Mouse (Mus musculus): ENCODE data around the gene Tctn3. TPM values are rescaled to one million over a fixed set of nuclear protein-coding genes. Genes with fewer than 3 reads are reported as not detected.

Tctn3 gene
- total RNA-seq, 2 experiments from 2014 or later = 2.5 to 3.2 TPM

DNA sequence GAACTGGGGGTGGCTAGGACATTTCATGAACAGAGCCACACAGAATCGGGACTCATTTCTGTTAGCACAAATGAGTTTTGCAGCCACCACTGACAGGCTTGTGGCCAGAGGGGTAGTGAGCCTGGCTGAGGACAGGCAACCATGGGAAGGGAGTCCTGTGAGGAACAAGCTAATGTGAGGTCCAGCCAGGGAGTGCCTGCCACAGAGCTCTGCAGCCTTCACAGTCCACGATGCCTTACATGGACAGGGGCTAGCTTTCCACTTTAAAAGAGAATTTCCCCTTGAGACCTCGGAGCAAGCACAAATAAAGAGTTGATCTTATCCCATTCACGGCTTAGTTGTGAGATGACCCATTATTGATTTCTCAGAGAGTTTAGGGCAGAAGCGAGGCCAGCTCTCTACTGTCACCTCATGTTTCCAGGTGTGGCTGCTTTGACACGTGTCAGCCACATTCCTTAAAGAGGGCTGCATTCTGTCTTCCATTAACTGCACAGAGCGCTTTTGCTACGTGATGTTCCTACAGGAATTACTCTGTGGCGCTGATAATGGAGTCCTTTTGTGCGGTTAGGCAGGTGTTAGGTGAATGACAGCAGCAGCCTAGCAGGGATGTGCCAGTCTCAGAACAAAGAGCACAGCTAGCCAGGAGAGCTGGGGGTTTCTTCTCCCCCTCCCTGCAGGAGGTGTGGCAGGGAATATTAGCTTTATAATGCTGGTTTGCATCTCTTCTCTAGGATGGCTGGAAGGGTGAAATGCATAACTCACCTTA is 48.0 kb downstream of the Tctn3 start:
- no peak for ATAC-seq (ENCODE audit: poor library complexity, severe bottlenecking)

DNA sequence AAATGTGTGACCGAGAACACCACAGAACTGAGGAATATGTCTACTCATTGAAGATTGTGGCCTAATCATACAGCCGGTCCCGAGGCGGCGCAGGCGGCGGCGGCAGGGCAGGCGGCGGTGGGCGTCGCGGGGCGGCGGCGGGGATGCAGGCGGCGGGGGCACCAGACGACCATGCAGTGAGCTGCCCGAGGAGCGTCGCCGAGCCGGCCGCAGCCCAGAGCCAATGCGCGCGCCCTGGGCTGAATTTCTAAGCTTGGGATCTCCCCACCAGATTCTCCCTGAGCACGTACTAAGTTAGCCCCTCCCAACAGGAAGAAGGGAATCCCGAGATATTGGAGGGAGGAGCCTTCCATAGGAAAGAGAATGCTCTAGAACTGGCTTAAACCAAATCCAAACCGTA is 50.5 kb downstream of the Tctn3 start:
- peak; percentile 81 for ATAC-seq (ENCODE audit: poor library complexity, severe bottlenecking)

DNA sequence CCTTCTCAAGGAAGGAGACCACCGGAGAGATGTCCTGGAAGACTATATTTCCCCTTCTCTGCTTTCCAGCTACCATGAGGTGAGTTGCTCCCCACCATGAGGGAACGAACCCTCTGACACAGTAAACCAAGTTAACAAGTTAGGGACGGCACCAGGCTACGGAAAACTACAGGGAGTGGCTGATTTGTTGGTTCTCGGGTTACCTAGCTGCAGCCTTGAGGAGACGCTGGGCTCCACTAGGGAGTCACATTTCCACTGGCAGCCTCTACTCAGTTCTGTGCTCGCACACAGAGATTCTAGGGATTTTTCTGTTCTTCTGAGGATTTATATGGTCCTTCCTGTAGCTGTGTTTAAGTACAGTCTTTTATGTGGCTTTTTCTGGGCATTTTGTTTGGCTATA is 56.0 kb downstream of the Tctn3 start:
- no peak for ATAC-seq (ENCODE audit: poor library complexity, severe bottlenecking)

GRCm38 (mm10) chr19:40555136-40555535 is 56.9 kb downstream of the Tctn3 start:
- no peak for ATAC-seq (ENCODE audit: poor library complexity, severe bottlenecking)

- ATAC-seq (ENCODE audit: poor library complexity, severe bottlenecking) = no peak
These were observed 57.7 kb downstream of the Tctn3 start for GRCm38 (mm10) chr19:40554343-40554742.

- ATAC-seq (ENCODE audit: poor library complexity, severe bottlenecking) = no peak
These were observed 58.2 kb downstream of the Tctn3 start for GRCm38 (mm10) chr19:40553849-40554248.

GRCm38 (mm10) chr19:40553014-40553789 is 58.8 kb downstream of the Tctn3 start:
- ATAC-seq (ENCODE audit: poor library complexity, severe bottlenecking) = peak; percentile 51

- no peak for ATAC-seq (ENCODE audit: poor library complexity, severe bottlenecking)
These were observed 62.4 kb downstream of the Tctn3 start for GRCm38 (mm10) chr19:40549516-40550135.

DNA sequence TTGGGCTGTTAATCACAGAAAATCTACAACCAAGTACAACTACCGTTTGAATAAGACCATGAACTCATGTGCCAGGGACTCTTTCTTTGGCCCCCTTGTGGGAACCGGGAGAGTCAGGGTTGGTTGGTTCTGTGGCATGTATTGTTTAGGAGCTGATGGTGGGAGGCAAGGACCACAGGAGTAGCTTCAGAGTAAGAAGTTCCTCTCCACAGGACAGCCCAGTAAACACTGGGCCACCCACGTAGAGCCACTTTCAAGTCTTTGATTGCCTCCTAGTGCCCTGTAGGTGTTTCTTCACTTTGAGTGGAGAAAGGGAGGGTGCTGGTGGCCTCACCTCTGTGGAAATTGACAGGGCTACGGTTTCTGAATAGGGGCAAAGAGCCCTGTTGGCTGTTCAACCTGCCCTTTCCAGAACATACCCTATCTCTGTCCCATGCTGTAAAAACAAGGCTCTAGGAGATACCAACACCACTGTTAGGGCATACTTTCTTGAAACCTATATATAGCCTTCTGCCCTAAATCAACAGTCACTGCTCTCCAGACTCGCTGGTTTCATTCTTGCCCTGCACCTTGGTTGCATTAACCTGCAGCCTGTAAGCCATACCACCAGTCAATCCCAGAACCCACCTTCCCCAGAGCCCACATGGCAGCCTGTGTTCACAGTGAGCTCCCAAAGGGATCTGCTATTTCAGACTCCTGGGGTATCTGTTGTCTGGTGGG is 63.1 kb downstream of the Tctn3 start:
- ATAC-seq (ENCODE audit: poor library complexity, severe bottlenecking) = no peak

GRCm38 (mm10) chr19:40548386-40548785 is 63.6 kb downstream of the Tctn3 start:
- no peak for ATAC-seq (ENCODE audit: poor library complexity, severe bottlenecking)

Other genes starting within 250 kb of the Tctn3 start
- gene Sorbs1, start 98.5 kb downstream of the Tctn3 start, total RNA-seq (2015) = 1.7 and 2.1 TPM in 2 replicates
- gene Sorbs1, start 98.5 kb downstream of the Tctn3 start, total RNA-seq (2017) = 2.5 and 5.2 TPM in 2 replicates
- gene Aldh18a1, start 23.8 kb downstream of the Tctn3 start, total RNA-seq (2015) = 8.3 and 10.5 TPM in 2 replicates
- gene Aldh18a1, start 23.8 kb downstream of the Tctn3 start, total RNA-seq (2017) = 6.5 and 7.6 TPM in 2 replicates
- 21.8 and 22.3 TPM in 2 replicates for gene Entpd1, start 133 bp upstream of the Tctn3 start, total RNA-seq (2015)
- gene Entpd1, start 133 bp upstream of the Tctn3 start, total RNA-seq (2017) = 44.0 and 51.9 TPM in 2 replicates
- not detected in 2 replicates for gene Cc2d2b, start 136.5 kb upstream of the Tctn3 start, total RNA-seq (2015)
- not detected in 2 replicates for gene Cc2d2b, start 136.5 kb upstream of the Tctn3 start, total RNA-seq (2017)
- gene Ccnj, start 219.0 kb upstream of the Tctn3 start, total RNA-seq (2015) = 1.7 and 3.6 TPM in 2 replicates
- gene Ccnj, start 219.0 kb upstream of the Tctn3 start, total RNA-seq (2017) = 3.8 and 7.4 TPM in 2 replicates

Measured in megakaryocyte, adult 5-6 weeks (primary cell).